Mouse (Mus musculus) stomach, postnatal 0 days (tissue): ENCODE measurements around the gene Foxf2.

Source experiments
- CTCF ChIP-seq: IDR thresholded peaks from 2 replicates; pipeline ENCODE4 v1.5.1; 2016; ENCODE audit warnings: antibody characterized with exemption, low read depth, mild to moderate bottlenecking, moderate library complexity
- EP300 ChIP-seq: optimal IDR thresholded peaks from 2 replicates; pipeline ENCODE3; 2016; ENCODE audit warnings: antibody characterized with exemption

- TF ChIP-seq CTCF (no peak), EP300 (no peak)
Observed at GRCm38 (mm10) chr13:31630551-31630950, 4.9 kb downstream of the Foxf2 start.
